Mouse (Mus musculus): ENCODE measurements around the gene Zpbp2. TPM values are rescaled to one million over a fixed set of nuclear protein-coding genes. Genes with fewer than 3 reads are reported as not detected.

Zpbp2 gene
- total RNA-seq, 1 experiment from 2014 or later, result not detected

DNA sequence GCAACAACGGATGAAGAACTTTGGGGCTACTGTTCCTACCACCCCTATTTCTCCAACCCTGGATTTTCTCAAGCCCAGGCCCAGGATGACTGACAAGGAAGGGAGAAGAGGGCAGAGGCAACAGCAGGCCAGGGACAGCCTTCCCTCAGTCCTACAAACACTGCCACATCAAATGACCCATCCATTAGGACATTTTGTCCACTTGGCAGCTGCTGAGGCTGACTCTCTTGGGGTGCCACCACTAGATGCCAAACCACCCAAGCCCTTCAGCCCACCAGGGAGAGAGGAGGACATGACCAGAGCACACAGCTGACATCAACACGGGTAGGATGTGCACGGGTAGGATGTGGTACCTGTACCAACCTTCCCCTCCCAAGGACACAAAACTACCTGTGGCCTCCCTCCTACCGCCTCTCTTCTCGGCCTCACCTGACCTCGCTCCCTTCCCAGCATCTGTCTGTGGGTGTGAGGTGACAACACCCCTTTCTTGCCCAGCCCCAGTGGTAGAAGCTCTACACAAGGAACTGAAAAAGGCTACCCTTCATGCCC lies 33.8 kb downstream of the Zpbp2 start:
- ATAC-seq (replicated peaks in 1 of 2; ENCODE audit: insufficient read depth in 1 of 2, low FRiP score in 2 of 2, low TSS enrichment in 1 of 2, low read depth in 1 of 2, poor library complexity in 2 of 2, severe bottlenecking in 2 of 2), result no peak

DNA sequence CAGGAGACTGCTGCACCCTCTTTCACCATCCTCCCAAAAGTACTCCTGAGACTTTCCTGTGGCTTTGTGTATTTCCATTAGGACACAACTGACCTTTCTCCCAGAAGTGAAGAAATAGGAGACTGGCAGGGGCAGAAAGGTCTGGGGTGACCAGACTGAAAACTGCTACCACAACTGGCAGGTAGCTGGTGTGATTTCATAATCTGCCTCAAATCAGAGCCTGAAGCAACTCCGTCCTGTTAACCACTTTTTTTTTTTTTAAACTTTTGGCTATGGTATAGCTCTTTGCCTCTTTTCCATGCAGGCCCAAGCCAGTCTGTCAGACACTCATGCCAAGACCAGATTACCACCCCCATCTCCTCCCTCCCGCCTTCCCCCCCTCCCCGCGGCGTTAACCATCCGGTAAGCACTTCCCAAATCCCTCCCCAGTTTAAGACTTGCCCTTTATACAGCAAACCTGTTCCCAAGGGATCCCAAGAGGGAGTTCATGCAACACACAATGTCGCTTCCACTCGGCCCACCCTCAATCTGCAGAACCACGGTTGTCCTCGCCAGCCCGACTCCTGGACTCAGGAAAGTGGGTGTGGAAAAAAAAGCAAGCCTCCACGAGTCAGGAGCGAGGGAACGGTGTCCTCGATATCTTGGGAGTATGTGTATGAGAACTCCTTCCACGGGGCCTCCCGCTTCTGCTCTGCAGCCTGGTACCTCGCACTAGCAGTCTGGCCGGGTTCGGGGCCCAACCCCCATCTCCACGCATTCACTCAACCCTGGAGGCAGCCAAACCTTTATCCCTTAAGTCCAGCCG lies 35.4 kb downstream of the Zpbp2 start:
- ATAC-seq (replicated peaks in 1 of 2; ENCODE audit: insufficient read depth in 1 of 2, low FRiP score in 2 of 2, low TSS enrichment in 1 of 2, low read depth in 1 of 2, poor library complexity in 2 of 2, severe bottlenecking in 2 of 2), result no peak

DNA sequence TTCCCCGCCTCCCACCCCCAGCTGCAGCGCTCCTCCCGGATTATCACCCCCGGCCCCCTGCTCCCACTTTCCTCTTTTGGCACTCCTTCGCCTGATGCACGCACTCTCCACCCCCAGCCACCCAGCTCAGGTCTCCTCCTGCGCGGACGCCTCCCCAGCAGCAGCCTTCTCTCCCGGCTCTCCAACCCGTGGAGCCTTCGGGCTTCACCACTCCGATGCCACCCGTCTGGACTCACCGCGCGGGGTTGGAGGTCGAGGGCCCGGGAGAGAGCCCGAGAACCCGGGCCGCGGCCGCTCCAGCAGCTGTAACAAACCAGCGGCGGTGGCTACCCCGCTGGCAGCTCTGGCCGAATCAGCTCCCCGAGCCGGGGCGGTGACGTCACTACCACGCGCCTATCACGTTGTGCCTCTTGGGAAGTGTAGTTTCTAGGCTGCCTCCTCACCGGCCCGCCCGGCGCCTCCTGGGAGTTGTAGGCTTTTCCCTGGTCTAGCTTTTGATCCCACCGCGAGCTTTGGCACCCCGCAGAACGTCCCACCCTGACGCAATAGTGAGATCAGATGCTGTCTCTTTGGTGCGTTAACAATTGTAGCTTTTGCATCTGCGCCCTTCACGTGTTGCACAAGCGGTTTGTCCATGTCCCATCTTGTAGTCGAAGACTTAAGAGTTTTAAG lies 36.1 kb downstream of the Zpbp2 start, which contains the start of gene Ormdl3:
TSS of gene Ormdl3 (minus strand) at position 477 of the 672 bp plus-strand sequence.
- peak; percentile 75 to 87 for ATAC-seq (replicated peaks in 1 of 2; ENCODE audit: insufficient read depth in 1 of 2, low FRiP score in 2 of 2, low TSS enrichment in 1 of 2, low read depth in 1 of 2, poor library complexity in 2 of 2, severe bottlenecking in 2 of 2)

DNA sequence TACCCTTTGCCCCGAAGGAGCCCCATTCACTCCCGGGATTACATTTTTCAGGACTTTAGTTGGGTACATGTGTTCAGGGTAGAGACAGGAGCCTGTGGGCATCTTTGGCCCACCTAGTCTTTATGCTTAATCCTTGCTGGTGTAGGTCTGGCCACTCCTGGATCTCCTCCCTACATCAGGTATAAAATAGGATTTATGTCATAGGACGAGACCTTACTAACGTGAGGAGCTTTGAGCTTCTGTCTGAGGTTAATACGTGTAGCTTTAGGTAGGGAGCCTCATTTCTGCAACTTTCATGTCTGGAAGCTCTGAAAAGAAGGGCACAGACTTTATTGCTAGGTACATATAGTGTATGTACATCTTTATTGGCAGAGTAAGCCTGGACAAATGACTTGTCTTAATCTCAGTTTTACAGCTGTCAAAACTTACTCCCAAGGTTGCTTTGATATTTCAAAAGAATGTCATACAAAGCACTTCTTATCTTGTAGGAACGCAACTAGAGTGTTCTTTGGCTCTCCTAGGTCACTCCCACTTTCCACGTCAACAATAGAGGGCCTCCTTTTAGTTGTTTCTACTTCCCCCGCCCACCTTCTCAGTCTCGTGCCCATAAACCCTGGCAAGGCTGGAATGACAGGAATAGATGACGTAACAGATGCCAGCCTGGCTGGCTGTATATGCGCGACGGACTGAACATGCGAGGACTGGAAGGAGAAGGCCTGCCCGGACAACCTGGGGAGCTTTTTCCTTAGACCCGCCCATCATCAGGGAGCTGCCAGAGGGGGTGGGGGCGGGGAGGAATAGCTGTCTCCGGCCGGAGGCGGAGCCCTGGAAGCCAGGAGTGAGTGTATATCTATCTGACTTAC lies 37.0 kb downstream of the Zpbp2 start:
- ATAC-seq (replicated peaks in 1 of 2; ENCODE audit: insufficient read depth in 1 of 2, low FRiP score in 2 of 2, low TSS enrichment in 1 of 2, low read depth in 1 of 2, poor library complexity in 2 of 2, severe bottlenecking in 2 of 2), result peak; percentile 64 to 77

DNA sequence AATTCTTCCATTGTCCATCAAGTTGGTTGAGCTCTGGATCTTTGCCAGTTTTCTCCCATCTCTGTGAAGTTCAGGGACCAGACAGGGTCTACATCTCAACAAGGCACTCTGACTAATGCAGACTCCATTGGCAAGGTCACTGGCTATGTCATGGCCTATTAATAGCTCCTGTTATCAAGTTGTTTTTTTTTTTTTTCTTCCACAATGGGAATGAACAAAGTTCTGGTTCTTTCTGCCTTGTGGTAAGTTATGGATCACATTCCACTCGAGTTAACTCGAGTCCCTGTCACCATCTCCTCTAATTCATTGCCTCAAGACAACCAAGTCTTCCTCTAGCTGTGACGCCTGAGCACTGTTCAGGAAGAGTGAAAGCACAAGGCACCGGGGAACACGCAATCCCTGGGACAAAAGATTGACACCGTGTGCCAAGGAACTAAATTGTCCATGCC lies 38.0 kb downstream of the Zpbp2 start:
- no peak for ATAC-seq (replicated peaks in 1 of 2; ENCODE audit: insufficient read depth in 1 of 2, low FRiP score in 2 of 2, low TSS enrichment in 1 of 2, low read depth in 1 of 2, poor library complexity in 2 of 2, severe bottlenecking in 2 of 2)

DNA sequence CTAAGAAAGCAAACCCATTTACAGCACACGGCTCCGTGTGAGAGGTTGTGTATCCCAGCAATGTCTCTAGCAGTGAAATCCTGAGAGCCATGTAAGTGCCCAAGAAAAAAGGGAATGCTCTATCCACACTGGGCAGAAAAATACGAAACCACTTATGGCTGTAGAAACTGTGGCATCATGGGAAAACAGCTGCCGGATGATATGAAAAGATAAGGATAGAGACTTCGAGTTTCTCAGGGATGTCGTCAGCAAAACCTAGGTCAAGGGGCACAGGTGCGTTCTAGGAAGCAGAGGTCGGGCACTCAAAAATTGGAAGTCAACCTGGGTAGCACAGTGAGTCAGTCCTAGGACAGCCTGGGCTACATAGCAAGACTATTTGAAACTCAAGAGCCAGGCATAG lies 38.4 kb downstream of the Zpbp2 start:
- ATAC-seq (replicated peaks in 1 of 2; ENCODE audit: insufficient read depth in 1 of 2, low FRiP score in 2 of 2, low TSS enrichment in 1 of 2, low read depth in 1 of 2, poor library complexity in 2 of 2, severe bottlenecking in 2 of 2), result no peak

DNA sequence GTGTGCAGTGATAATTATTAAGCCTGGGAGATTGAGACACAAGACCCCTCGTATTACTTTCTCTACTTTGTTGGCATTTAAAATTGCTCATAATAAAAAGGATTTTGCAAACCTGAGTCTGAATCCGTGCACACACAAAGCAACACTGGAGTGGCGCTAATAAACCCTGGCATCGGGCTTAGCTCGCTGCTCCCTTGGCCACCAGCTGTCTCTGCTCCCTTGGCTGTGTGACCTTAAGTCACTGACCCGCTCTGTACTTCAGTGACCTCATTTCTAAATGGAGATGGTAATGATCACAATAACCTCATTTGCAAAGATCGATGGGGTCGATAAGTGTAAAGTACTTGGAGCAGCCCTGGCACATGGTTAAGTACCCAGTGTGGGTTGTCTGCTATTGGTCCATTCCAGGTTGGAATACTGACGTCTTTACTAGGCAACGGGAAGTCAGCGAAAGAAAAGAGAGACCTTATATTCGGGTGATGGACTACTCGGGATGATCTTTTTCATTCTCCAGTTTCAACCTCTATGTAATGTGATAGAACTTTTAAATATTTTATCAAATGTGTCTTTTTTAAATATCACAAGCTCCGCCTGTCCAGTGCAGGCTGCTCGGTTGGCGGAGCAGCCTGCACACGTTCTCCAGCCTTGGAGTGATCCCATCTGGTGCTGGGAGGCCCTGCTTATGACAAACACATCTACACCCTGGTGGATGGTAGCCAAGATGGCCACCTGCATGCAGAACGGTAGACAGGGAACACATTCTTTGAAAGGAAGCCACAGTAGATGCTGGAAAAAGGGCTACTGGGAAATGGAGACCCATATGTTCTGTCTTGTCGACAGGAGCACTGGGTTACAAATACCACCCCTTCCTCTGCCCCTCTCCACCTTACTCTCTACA lies 39.9 kb downstream of the Zpbp2 start:
- ATAC-seq (replicated peaks in 1 of 2; ENCODE audit: insufficient read depth in 1 of 2, low FRiP score in 2 of 2, low TSS enrichment in 1 of 2, low read depth in 1 of 2, poor library complexity in 2 of 2, severe bottlenecking in 2 of 2), result no peak

DNA sequence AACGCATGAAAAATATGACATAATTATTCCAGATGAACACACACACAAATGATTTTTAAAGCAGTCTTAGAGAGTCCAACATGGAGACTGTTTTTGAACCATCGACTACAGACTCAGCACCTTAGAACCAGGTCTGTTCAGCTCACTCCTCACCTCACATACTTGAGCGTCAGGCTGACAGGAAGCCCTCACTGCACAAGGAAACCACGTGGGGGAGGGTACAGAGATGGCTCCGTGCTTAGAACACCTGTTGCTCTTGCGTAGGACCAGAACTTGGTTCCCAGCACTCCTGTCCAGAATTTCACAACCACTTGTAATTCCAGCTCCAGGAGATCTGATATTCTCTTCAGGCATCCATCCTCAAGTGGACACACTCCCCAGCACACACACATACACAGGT lies 44.1 kb downstream of the Zpbp2 start:
- ATAC-seq (replicated peaks in 1 of 2; ENCODE audit: insufficient read depth in 1 of 2, low FRiP score in 2 of 2, low TSS enrichment in 1 of 2, low read depth in 1 of 2, poor library complexity in 2 of 2, severe bottlenecking in 2 of 2), result no peak

DNA sequence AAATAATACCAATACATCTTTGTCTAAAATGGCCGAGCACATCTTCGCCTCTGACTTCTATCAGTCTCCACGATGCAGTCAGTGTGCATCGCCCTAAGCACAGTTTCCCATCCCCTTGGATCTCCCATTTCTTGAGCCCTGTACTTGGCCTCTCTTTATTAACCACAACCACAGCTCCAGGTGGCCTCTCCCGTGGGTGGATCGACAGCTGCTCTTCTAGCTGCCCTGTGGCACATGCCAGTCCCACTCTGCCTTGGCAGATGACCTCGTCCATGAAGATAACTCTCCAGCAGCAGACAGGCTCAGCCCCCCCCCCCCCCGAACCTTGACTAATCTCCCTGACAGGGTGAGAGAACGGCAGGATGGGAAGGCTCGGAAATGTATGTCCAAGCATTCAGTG lies 44.6 kb downstream of the Zpbp2 start:
- ATAC-seq (replicated peaks in 1 of 2; ENCODE audit: insufficient read depth in 1 of 2, low FRiP score in 2 of 2, low TSS enrichment in 1 of 2, low read depth in 1 of 2, poor library complexity in 2 of 2, severe bottlenecking in 2 of 2), result no peak

DNA sequence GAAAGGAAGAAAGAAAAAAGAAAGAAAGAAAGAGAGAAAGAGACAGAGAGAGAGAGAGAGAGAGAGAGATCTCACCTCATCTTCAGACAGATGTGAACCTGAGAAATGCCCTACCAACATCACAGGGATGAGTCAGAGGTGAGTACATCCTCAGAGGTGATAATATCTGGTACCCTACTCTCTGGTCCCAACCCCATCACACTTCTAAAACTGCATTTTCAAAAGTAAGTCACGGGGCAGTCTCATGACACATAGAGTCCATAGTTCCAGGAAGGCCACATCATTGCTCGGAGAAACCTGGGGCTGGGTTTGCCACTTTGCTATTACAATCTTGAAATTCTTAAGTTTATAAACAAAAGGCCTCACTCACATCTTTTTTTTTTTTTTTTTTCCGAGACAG lies 45.1 kb downstream of the Zpbp2 start:
- no peak for ATAC-seq (replicated peaks in 1 of 2; ENCODE audit: insufficient read depth in 1 of 2, low FRiP score in 2 of 2, low TSS enrichment in 1 of 2, low read depth in 1 of 2, poor library complexity in 2 of 2, severe bottlenecking in 2 of 2)

DNA sequence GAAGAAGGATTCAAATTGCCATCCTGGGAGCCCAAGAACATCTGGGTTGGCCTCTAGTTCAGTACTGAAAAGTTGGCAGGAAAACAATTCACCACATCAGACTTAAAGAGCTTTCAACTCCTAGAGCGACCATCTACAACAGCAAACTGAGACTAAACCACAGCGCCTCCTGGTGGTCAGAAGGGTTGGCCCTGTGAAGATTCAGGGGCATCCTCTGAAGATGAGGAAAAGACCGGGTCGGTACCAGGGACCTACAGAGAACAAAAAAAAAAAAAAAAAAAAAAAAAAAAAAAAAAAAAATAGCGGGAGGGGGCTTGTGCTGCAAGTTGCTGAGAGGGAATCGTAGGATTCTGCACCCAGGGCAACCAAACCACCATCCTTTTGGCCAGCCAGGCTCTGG lies 46.5 kb downstream of the Zpbp2 start:
- peak; percentile 68 to 87 for ATAC-seq (replicated peaks in 1 of 2; ENCODE audit: insufficient read depth in 1 of 2, low FRiP score in 2 of 2, low TSS enrichment in 1 of 2, low read depth in 1 of 2, poor library complexity in 2 of 2, severe bottlenecking in 2 of 2)

DNA sequence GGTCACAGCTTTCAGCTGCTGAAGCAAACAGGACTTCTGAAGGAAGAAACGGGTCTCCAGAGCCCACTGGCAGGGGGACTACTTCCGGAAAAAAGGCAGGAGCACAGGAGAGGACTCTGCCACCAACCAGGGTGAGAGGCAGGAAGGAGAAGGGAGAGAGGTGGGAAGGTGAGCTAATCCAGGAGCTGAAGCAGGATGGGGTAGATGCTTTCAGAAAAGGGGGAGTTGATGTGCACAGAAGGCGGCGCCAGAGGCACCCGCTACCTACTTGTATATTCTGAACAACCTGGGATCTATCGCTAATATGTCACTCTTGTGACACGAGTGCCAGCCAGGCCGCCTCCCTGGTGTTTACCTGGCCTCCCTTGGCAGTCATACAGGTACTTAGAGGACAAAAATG lies 47.1 kb downstream of the Zpbp2 start, which contains the start of gene Lrrc3c:
TSS of gene Lrrc3c (plus strand) at position 301 of the 400 bp plus-strand sequence.
- no peak for ATAC-seq (replicated peaks in 1 of 2; ENCODE audit: insufficient read depth in 1 of 2, low FRiP score in 2 of 2, low TSS enrichment in 1 of 2, low read depth in 1 of 2, poor library complexity in 2 of 2, severe bottlenecking in 2 of 2)

DNA sequence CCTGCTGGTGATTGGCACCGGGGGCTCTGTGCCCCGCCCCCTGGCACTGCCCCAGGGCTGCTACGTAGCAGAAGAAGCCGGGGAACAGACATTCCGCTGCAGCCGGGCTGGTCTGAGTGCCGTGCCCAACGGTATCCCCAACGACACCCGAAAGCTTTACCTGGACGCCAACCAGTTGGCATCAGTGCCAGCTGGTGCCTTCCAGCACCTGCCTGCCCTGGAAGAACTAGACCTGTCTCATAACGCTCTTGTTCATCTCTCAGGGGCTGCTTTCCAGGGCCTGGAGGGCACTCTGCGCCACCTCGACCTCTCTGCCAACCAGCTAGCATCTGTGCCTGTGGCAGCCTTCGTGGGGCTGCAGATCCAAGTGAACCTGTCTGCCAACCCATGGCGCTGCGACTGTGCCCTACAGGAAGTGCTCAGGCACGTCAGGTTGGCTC lies 48.0 kb downstream of the Zpbp2 start:
- ATAC-seq (replicated peaks in 1 of 2; ENCODE audit: insufficient read depth in 1 of 2, low FRiP score in 2 of 2, low TSS enrichment in 1 of 2, low read depth in 1 of 2, poor library complexity in 2 of 2, severe bottlenecking in 2 of 2), result no peak

DNA sequence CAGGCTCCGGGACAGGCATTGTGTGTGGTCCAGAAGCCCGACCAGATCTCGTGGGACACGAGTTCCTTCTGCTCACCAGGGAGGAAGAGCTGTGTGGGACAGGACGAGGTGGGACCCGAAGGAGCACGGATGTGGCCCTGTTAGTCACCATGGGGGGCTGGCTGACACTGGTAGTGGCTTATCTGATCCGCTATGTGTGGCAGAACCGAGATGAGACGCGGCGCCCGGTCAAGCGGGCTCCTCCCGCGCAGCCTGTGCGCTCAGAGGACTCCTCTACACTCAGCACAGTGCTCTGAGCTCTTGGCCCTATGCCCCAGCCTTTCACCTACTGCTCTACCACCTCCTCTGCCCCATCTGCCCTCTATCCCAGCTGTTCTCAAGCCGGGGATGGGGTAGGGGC lies 48.4 kb downstream of the Zpbp2 start:
- 0 out of 4 replicates have a peak, but pooled peaks of 1 of the 2 experiments have one; percentile 8 for ATAC-seq (replicated peaks in 1 of 2; ENCODE audit: insufficient read depth in 1 of 2, low FRiP score in 2 of 2, low TSS enrichment in 1 of 2, low read depth in 1 of 2, poor library complexity in 2 of 2, severe bottlenecking in 2 of 2)

DNA sequence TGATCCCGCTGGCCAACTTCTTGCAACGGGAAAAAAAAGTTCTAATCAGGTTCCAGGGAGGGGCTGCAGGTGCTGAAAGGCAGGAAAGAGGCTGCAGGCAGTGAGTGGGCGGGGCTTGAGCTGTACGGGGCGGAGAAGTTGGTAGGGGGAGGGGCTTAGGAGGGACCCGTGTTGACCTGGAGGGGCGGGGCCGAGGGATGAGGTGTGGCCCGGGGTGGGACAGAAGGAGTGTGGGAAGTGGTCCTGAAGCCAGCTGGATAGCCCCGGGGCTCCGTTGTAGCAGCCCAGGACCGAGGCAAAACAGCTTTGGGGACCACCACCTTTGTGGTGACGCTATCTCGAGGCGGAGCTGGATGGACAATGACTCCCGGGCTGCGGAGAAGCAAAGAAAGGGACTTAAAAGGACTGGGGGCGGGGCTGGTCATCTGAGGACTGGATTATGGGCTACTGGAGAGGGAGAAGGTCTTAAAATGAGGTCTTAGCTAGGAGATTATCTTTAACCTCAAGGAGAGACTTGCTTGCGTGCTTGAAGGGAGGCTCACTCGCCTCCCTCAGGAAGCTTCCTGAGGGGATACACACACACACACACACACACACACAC lies 51.3 kb downstream of the Zpbp2 start:
- ATAC-seq (replicated peaks in 1 of 2; ENCODE audit: insufficient read depth in 1 of 2, low FRiP score in 2 of 2, low TSS enrichment in 1 of 2, low read depth in 1 of 2, poor library complexity in 2 of 2, severe bottlenecking in 2 of 2), result peak in 1 of 2 experiments; percentile 42; a peak in 2 of 4 replicates

DNA sequence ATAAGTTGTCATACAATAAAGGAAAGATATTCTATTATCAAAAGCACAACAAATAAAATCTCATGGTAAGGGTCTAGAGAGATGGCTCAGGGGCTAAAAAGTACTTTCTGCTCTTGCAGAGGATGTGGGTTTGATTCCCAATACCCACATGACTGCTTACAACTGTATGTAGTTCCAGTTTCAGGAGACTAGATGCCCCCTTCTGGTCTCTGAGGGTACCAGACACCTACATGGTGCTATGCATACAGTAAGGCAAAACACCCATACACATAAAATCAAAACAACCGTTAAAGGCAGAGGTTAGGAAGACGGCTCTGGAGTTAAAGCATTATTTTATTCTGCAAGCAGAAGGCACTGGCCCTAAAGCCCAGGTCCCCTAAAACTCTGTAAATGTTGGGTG lies 53.1 kb downstream of the Zpbp2 start:
- no peak for ATAC-seq (replicated peaks in 1 of 2; ENCODE audit: insufficient read depth in 1 of 2, low FRiP score in 2 of 2, low TSS enrichment in 1 of 2, low read depth in 1 of 2, poor library complexity in 2 of 2, severe bottlenecking in 2 of 2)
